9 mouse cellular contexts compared by ENCODE assay signal in the genomic region with DNA sequence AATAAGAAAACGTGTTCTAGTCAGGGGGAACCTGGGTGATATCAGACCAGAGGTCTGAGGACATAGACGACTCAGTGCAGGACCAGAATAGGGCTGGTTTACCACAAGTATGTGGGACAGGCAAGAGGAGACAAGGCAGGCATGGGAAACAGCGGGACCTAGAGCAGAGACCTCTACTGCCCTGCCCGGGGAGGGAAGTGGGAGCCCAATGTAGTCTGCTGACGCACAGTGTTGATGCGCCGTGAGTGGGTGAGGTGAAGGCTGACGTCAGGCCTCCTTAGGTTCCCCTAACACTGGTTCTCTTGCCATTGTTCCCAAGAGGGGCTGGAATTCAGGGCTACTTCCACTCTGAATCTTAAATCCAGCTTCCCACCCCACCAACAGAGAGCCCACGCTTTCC. TPM values are rescaled to one million over a fixed set of nuclear protein-coding genes. Genes with fewer than 3 reads are reported as not detected.
DNase-seq lines count a peak whose midpoint lies in the region; ATAC-seq and TF ChIP-seq lines count a peak whose summit lies in the region.
"Had no signal": no experiment of that assay in that cellular context is flagged by ENCODE, and none has a peak within 500 bp of the region (broad histone marks: within the 10 kb centered on the region; RNA-seq: fewer than 3 reads in every experiment).

No protein-coding gene starts in this region.

- no peaks in the 10 kb centered on the region for H3K9me3 ChIP-seq in kidney, embryonic 16.5 days (ENCODE audit: low read length)
- H3K9me3 ChIP-seq in embryonic facial prominence, embryonic 15.5 days (replicated peaks) = no peaks in the 10 kb centered on the region
- H3K9me3 ChIP-seq in hindbrain, postnatal 0 days (ENCODE audit: low read length) = no peaks in the 10 kb centered on the region
- H3K9me3 ChIP-seq: G1E had no signal

- peak overlapping the region; percentile 27 for H3K4me2 ChIP-seq in kidney, embryonic 16.5 days (replicated peaks; ENCODE audit: low read depth, low read length)
- peak overlapping the region; percentile 19; the same call in 1 of the 2 replicates for H3K4me2 ChIP-seq in embryonic facial prominence, embryonic 15.5 days (replicated peaks)
- peak overlapping the region; percentile 42 for H3K4me2 ChIP-seq in hindbrain, postnatal 0 days (ENCODE audit: low read depth, low read length)

- WGBS in kidney, embryonic 16.5 days = 37% methylated on average over 9 of the region's 9 CpGs
- 55% methylated on average over 9 of the region's 9 CpGs for WGBS in kidney, adult 2 months
- WGBS in embryonic facial prominence, embryonic 15.5 days = 51% methylated on average over 9 of the region's 9 CpGs
- 35% methylated on average over 9 of the region's 9 CpGs for WGBS in hindbrain, postnatal 0 days

- TF ChIP-seq POLR2A in kidney, adult 2 months (IDR thresholded peaks at IDR 0.05; ENCODE audit: low read depth, low read length) = no peak

- ATAC-seq in kidney, embryonic 16.5 days (ENCODE audit: low FRiP score, low TSS enrichment) = no peak
- ATAC-seq in embryonic facial prominence, embryonic 15.5 days (ENCODE audit: insufficient number of reproducible peaks, low FRiP score, low TSS enrichment, low read depth) = no peak
- ATAC-seq in hindbrain, postnatal 0 days = no peak
- ATAC-seq in megakaryocyte progenitor cell, adult 5-6 weeks (replicated peaks; ENCODE audit: poor library complexity) = no peak

- peaks cover 63% of the 10 kb centered on the region for H3K4me1 ChIP-seq in kidney, embryonic 16.5 days (ENCODE audit: insufficient read depth, low read length)
- H3K4me1 ChIP-seq in kidney, adult 2 months (ENCODE audit: control insufficient read depth, insufficient read depth, low read length) = peaks cover 43% of the 10 kb centered on the region
- H3K4me1 ChIP-seq in embryonic facial prominence, embryonic 15.5 days = peaks cover 77% of the 10 kb centered on the region
- peaks cover 39% of the 10 kb centered on the region for H3K4me1 ChIP-seq in hindbrain, postnatal 0 days (ENCODE audit: insufficient read depth, low read length)

- H3K36me3 ChIP-seq in kidney, embryonic 16.5 days (ENCODE audit: insufficient read depth, low read length) = no peaks in the 10 kb centered on the region
- H3K36me3 ChIP-seq in kidney, adult 2 months (ENCODE audit: control insufficient read depth, insufficient read depth, low read length) = no peaks in the 10 kb centered on the region
- H3K36me3 ChIP-seq in embryonic facial prominence, embryonic 15.5 days = no peaks in the 10 kb centered on the region
- H3K36me3 ChIP-seq in hindbrain, postnatal 0 days (ENCODE audit: insufficient read depth, low read length) = no peaks in the 10 kb centered on the region
- H3K36me3 ChIP-seq: G1E had no signal

- peak overlapping the region; percentile 6 for H3K9ac ChIP-seq in kidney, embryonic 16.5 days (replicated peaks; ENCODE audit: low read length)
- H3K9ac ChIP-seq in embryonic facial prominence, embryonic 15.5 days = no peak overlapping the region
- no peak overlapping the region; the same call in 1 of the 2 replicates for H3K9ac ChIP-seq in hindbrain, postnatal 0 days (replicated peaks; ENCODE audit: low read length)

- TF ChIP-seq CTCF in kidney, adult 2 months (conservative IDR thresholded peaks at IDR 0.05; ENCODE audit: insufficient read depth, insufficient read length, low read depth, low read length) = no peak
- no peak for TF ChIP-seq CTCF in hindbrain, postnatal 0 days (IDR thresholded peaks at IDR 0.05; ENCODE audit: low read depth)

- 0 out of 2 replicates have a peak overlapping the region, but pooled peaks have one; percentile 12 for H3K27ac ChIP-seq in kidney, embryonic 16.5 days (ENCODE audit: low read length)
- no peak overlapping the region for H3K27ac ChIP-seq in kidney, adult 2 months (ENCODE audit: insufficient read depth, low read depth, low read length)
- no peak overlapping the region for H3K27ac ChIP-seq in embryonic facial prominence, embryonic 15.5 days (replicated peaks)
- H3K27ac ChIP-seq in hindbrain, postnatal 0 days = no peak overlapping the region

- no peak for DNase-seq in kidney, adult 2 months
- DNase-seq in hindbrain, postnatal 0 days (ENCODE audit: low spot score) = no peak
- peak; percentile 38 for DNase-seq in lung, postnatal 25 days (ENCODE audit: low spot score)
- DNase-seq in adrenal gland, postnatal 10 days = no peak
- DNase-seq in ovary, adult 18-20 months (ENCODE audit: low spot score) = no peak

- H3K27me3 ChIP-seq in kidney, embryonic 16.5 days (ENCODE audit: insufficient read depth, low read length) = no peaks in the 10 kb centered on the region
- H3K27me3 ChIP-seq in kidney, adult 2 months (replicated peaks; ENCODE audit: control insufficient read depth, insufficient read depth, low read length) = no peaks in the 10 kb centered on the region
- H3K27me3 ChIP-seq in embryonic facial prominence, embryonic 15.5 days = no peaks in the 10 kb centered on the region
- H3K27me3 ChIP-seq in hindbrain, postnatal 0 days (ENCODE audit: insufficient read depth, low read length) = no peaks in the 10 kb centered on the region

- H3K4me3 ChIP-seq in kidney, embryonic 16.5 days (ENCODE audit: low read length) = peak overlapping the region; percentile 1; the same call in 1 of the 2 replicates
- no peak overlapping the region for H3K4me3 ChIP-seq in kidney, adult 2 months (ENCODE audit: insufficient read depth, low read depth, low read length)
- no peak overlapping the region for H3K4me3 ChIP-seq in embryonic facial prominence, embryonic 15.5 days (replicated peaks)
- peak overlapping the region; percentile 3; the same call in 1 of the 2 replicates for H3K4me3 ChIP-seq in hindbrain, postnatal 0 days (ENCODE audit: low read length)

RNA-seq across cellular contexts. Expression of a gene that starts 2.7 kb away (rescaled TPM):
- 55.5 and 72.3 TPM in 2 replicates for polyA plus RNA-seq in kidney, embryonic 16.5 days (2015; fragmentation: Nextera tagmentation; extraction: Ambion mirVana)
- 30.7 and 33.7 TPM in 2 replicates for polyA plus RNA-seq in kidney, adult 2 months (2012; rRNA removed)
- 65.5 and 74.6 TPM in 2 replicates for polyA plus RNA-seq in embryonic facial prominence, embryonic 15.5 days (2015; fragmentation: Nextera tagmentation; extraction: Ambion mirVana)
- total RNA-seq in hindbrain, postnatal 0 days (2014; rRNA removed) = 40.0 and 43.8 TPM in 2 replicates
- 23.0 and 23.4 TPM in 2 replicates for polyA plus RNA-seq in hindbrain, postnatal 0 days (2015; fragmentation: Nextera tagmentation; extraction: Ambion mirVana)
- 100 to 1,000 TPM; 183 to 188 TPM for total RNA-seq in adrenal gland, postnatal 10 days (2021)
- 6.2 and 7.3 TPM in 2 replicates for total RNA-seq in megakaryocyte progenitor cell, adult 5-6 weeks (2015)
- 2.9 and 3.2 TPM in 2 replicates for total RNA-seq in megakaryocyte progenitor cell, adult 5-6 weeks (2017)

Comparison
In these comparisons a context has a peak if more than half of its experiments do, and no peak if none do; other contexts are left out.
1. H3K4me3 ChIP-seq: peak in kidney, embryonic 16.5 days (single experiment) and hindbrain, postnatal 0 days (single experiment); none in kidney, adult 2 months (single experiment) and embryonic facial prominence, embryonic 15.5 days (single experiment).
2. Peak in every context shown above with its lines, with median percentiles within 50 percentile points of each other: H3K4me2 ChIP-seq.